Mouse (Mus musculus) lung, postnatal 0 days (tissue): Measurements from ENCODE around the gene Rhpn2.

ENCODE experiments used
- CTCF ChIP-seq: IDR thresholded peaks from 2 replicates; pipeline ENCODE4 v1.5.1; 2016; ENCODE audit warnings: antibody characterized with exemption, mild to moderate bottlenecking
- EP300 ChIP-seq: IDR thresholded peaks from 2 replicates; pipeline ENCODE4 v1.6.1; 2016; ENCODE audit warnings: antibody characterized with exemption, mild to moderate bottlenecking, control low read depth

DNA sequence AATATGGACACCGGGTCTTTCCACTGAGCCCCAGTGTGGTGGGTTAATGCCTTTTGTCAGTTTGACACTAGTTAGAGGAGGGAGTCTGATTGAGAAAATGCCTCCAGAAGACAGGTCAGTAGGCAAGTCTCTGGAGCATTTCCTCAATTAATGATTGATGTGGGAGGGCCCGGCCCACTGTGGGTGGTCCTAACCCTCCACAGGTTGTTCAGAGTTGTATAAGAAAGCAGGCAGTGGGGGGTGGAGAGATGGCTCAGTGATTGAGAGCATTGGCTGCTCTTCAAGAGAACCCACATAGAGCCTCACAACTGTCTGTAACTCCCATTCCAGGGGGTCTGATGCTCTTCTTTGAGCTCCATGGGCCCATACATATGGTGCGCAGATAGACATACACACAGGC is 2.4 kb upstream of the Rhpn2 start:
- TF ChIP-seq CTCF (no peak), EP300 (no peak)
